Mouse (Mus musculus) urinary bladder, postnatal 36 days (tissue): ENCODE data around the gene Pitpnc1.
A peak's percentile ranks its signal among the peaks of the same experiment; 100 is the strongest.

ENCODE experiments used
- DNase-seq, 2 experiments: peaks; one replicate each; pipeline ENCODE4 v3.0.0; 2022; ENCODE audit warnings: low spot score in 2 of 2, mixed read lengths in 1 of 2

Pitpnc1 gene

GRCm38 (mm10) chr11:107237532-107237931, 233.0 kb downstream of the Pitpnc1 start:
- DNase-seq: no peak

GRCm38 (mm10) chr11:107233252-107233890, 237.1 kb downstream of the Pitpnc1 start:
- DNase-seq: no peak

GRCm38 (mm10) chr11:107230128-107230527, 240.4 kb downstream of the Pitpnc1 start:
- DNase-seq: no peak

- no peak for DNase-seq
Measured at GRCm38 (mm10) chr11:107226431-107226830, 244.1 kb downstream of the Pitpnc1 start.

GRCm38 (mm10) chr11:107226013-107226412, 244.5 kb downstream of the Pitpnc1 start:
- no peak for DNase-seq

- DNase-seq: no peak
Measured at GRCm38 (mm10) chr11:107225301-107225700, 245.2 kb downstream of the Pitpnc1 start.

GRCm38 (mm10) chr11:107223667-107224214, 246.8 kb downstream of the Pitpnc1 start:
- DNase-seq: no peak

- DNase-seq: no peak
Measured at GRCm38 (mm10) chr11:107223169-107223561, 247.3 kb downstream of the Pitpnc1 start.

GRCm38 (mm10) chr11:107222531-107223168, 247.8 kb downstream of the Pitpnc1 start:
- no peak for DNase-seq

- no peak for DNase-seq
Measured at GRCm38 (mm10) chr11:107215111-107215510, 255.4 kb downstream of the Pitpnc1 start.

- no peak for DNase-seq
Measured at GRCm38 (mm10) chr11:107213745-107214144, 256.8 kb downstream of the Pitpnc1 start.

- DNase-seq: no peak
Measured at GRCm38 (mm10) chr11:107209818-107210217, 260.7 kb downstream of the Pitpnc1 start.

- DNase-seq: no peak
Measured at GRCm38 (mm10) chr11:107201773-107202172, 268.7 kb downstream of the Pitpnc1 start.

GRCm38 (mm10) chr11:107199281-107199680, 271.2 kb downstream of the Pitpnc1 start:
- DNase-seq: no peak

GRCm38 (mm10) chr11:107195334-107195733, 275.2 kb downstream of the Pitpnc1 start:
- no peak for DNase-seq

- DNase-seq: peak in 1 of 2 experiments; percentile 45
Measured at GRCm38 (mm10) chr11:107190376-107190775, 280.1 kb downstream of the Pitpnc1 start.

GRCm38 (mm10) chr11:107188565-107189552, 281.6 kb downstream of the Pitpnc1 start, which contains the start of gene Nol11:
Gene Nol11, minus strand, starts transcription at chr11:107189381.
- peak; percentile 98 to 99 for DNase-seq

- DNase-seq: no peak
Measured at GRCm38 (mm10) chr11:107183777-107184176, 286.7 kb downstream of the Pitpnc1 start.

- no peak for DNase-seq
Measured at GRCm38 (mm10) chr11:107161215-107161614, 309.3 kb downstream of the Pitpnc1 start.

- DNase-seq: no peak
Measured at GRCm38 (mm10) chr11:107159034-107159433, 311.5 kb downstream of the Pitpnc1 start.
